Mouse (Mus musculus) right cerebral cortex, postnatal 14 days (tissue): ENCODE measurements around the gene Rps6kc1.

Experiments
- DNase-seq: peaks from one replicate; pipeline ENCODE4 v3.0.0; 2022

Gene Rps6kc1

GRCm38 (mm10) chr1:190898899-190899575 lies 12.5 kb downstream of the Rps6kc1 start:
- DNase-seq = no peak

- DNase-seq = no peak
Observed at GRCm38 (mm10) chr1:190898186-190898585, 13.4 kb downstream of the Rps6kc1 start.

GRCm38 (mm10) chr1:190893559-190894167 lies 17.9 kb downstream of the Rps6kc1 start:
- no peak for DNase-seq

GRCm38 (mm10) chr1:190888646-190889045 lies 22.9 kb downstream of the Rps6kc1 start:
- no peak for DNase-seq

GRCm38 (mm10) chr1:190888031-190888430 lies 23.5 kb downstream of the Rps6kc1 start:
- no peak for DNase-seq

GRCm38 (mm10) chr1:190886014-190886413 lies 25.6 kb downstream of the Rps6kc1 start:
- DNase-seq = no peak

- peak; percentile 62 for DNase-seq
Observed at GRCm38 (mm10) chr1:190881422-190881821, 30.1 kb downstream of the Rps6kc1 start.

- DNase-seq = no peak
Observed at GRCm38 (mm10) chr1:190880638-190881037, 30.9 kb downstream of the Rps6kc1 start.

- DNase-seq = no peak
Observed at GRCm38 (mm10) chr1:190875751-190876150, 35.8 kb downstream of the Rps6kc1 start.

GRCm38 (mm10) chr1:190875089-190875488 lies 36.5 kb downstream of the Rps6kc1 start:
- no peak for DNase-seq

- no peak for DNase-seq
Observed at GRCm38 (mm10) chr1:190871068-190871467, 40.5 kb downstream of the Rps6kc1 start.

GRCm38 (mm10) chr1:190869996-190870395 lies 41.6 kb downstream of the Rps6kc1 start:
- no peak for DNase-seq

GRCm38 (mm10) chr1:190868790-190869189 lies 42.8 kb downstream of the Rps6kc1 start:
- DNase-seq = no peak

GRCm38 (mm10) chr1:190861626-190862025 lies 49.9 kb downstream of the Rps6kc1 start:
- DNase-seq = peak; percentile 47

GRCm38 (mm10) chr1:190854465-190854864 lies 57.1 kb downstream of the Rps6kc1 start:
- no peak for DNase-seq

GRCm38 (mm10) chr1:190849162-190849865 lies 62.3 kb downstream of the Rps6kc1 start:
- DNase-seq = no peak

GRCm38 (mm10) chr1:190848676-190849075 lies 62.9 kb downstream of the Rps6kc1 start:
- DNase-seq = no peak

- no peak for DNase-seq
Observed at GRCm38 (mm10) chr1:190846956-190847355, 64.6 kb downstream of the Rps6kc1 start.

- DNase-seq = no peak
Observed at GRCm38 (mm10) chr1:190846074-190846730, 65.4 kb downstream of the Rps6kc1 start.

- DNase-seq = no peak
Observed at GRCm38 (mm10) chr1:190845419-190845818, 66.2 kb downstream of the Rps6kc1 start.

GRCm38 (mm10) chr1:190844356-190844755 lies 67.2 kb downstream of the Rps6kc1 start:
- no peak for DNase-seq

- DNase-seq = no peak
Observed at GRCm38 (mm10) chr1:190836046-190836445, 75.5 kb downstream of the Rps6kc1 start.

GRCm38 (mm10) chr1:190834201-190834907 lies 77.2 kb downstream of the Rps6kc1 start:
- no peak for DNase-seq
